Mouse (Mus musculus): Measurements from ENCODE around the gene C3. TPM values are rescaled to one million over a fixed set of nuclear protein-coding genes. Genes with fewer than 3 reads are reported as not detected.
A peak's percentile ranks its signal among the peaks of the same experiment; 100 is the strongest.

The C3 gene
- polyA plus RNA-seq, 1 experiment from 2014 or later, result 3.2 TPM

DNA sequence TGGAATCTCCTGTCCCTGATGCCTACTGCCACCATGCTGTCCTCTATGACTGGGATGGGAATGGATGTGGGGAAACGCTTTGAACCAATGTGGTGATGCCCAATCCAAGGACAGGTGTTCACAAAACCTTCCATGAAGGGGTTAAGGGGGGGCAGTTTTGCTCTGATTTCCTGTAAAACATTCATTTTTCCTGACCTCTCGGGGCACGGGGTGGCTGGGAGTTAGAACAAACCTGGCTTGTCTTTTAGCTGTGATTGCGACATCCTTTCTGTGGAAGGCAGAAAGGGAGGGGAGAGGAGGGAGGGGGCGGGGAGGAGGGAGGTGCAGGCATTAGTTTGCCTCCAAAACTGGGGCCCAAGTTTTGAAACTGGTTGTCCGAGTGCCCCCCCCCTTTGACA lies 2.8 kb upstream of the C3 start:
- peak; percentile 61 for ATAC-seq (ENCODE audit: low read depth)
- Histone ChIP-seq H3K9me3 (ENCODE audit: control insufficient read depth, low read length) (no peaks in the 10 kb centered on the region), H3K4me1 (replicated peaks; ENCODE audit: control insufficient read depth, insufficient read depth, low read length) (peaks cover 11% of the 10 kb centered on the region; the same call in 1 of the 2 replicates), H3K36me3 (ENCODE audit: control insufficient read depth, insufficient read depth, low read length) (peaks cover 7% of the 10 kb centered on the region; the same call in 1 of the 2 replicates), H3K27me3 (ENCODE audit: control insufficient read depth, insufficient read depth, low read depth, low read length) (no peaks in the 10 kb centered on the region), H3K27ac (ENCODE audit: low read length) (no peak overlapping the region; the same call in 1 of the 2 replicates), H3K9ac (ENCODE audit: low read length) (no peak overlapping the region), H3K4me3 (ENCODE audit: low read length) (no peak overlapping the region), H3K4me2 (ENCODE audit: low read depth, low read length) (no peak overlapping the region)
- 29% methylated on average over 6 of the region's 6 CpGs for WGBS

DNA sequence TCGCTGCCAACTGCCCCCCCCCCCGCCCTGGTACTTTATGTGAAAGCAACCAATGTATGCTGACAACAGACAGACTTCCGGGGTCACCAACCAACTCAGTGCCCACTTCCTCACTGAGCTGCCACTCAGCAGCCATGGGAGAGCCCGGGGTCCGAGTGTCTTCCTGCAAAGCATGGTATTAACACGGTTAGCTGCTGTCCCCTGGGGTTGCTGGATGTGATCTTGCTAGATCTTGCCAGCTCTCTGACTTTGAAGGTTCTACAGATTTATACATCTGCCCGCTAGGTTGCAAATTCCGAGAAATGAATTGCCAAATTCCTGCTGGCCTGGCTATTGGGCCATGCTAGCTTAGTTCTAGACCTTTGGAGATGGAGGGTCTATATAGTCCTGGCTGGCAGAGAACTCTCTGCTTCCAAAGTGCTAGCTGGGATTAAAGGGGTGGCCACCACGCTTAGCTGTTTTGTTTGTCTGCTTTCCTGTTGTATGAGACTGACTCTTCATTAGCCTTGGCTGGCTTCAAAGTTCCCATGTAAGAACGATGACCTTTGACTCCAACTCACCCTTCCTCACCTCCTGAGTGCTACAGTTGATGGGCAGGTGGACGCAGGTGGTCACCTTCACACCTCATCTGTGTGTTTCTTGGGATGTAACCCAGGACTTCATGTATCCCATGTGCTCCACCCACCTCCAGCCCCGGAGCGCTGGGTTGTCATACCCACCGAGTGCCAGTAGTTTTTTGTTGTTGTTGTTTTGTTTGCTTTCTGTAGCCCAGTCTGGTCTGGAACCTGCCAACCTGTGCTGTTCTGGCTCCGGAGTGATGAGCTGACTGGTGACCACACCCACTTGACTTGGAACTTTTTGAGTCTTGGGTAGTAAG lies 2.2 kb upstream of the C3 start:
- H3K4me1 ChIP-seq (replicated peaks; ENCODE audit: control insufficient read depth, insufficient read depth, low read length), result peaks cover 11% of the 10 kb centered on the region; the same call in 1 of the 2 replicates
- H3K4me2 ChIP-seq (ENCODE audit: low read depth, low read length), result no peak overlapping the region
- no peak overlapping the region for H3K9ac ChIP-seq (ENCODE audit: low read length)
- 75% methylated on average over 15 of the region's 15 CpGs for WGBS
- peak; percentile 4; the same call in 1 of the 2 replicates for ATAC-seq (ENCODE audit: low read depth)
- H3K4me3 ChIP-seq (ENCODE audit: low read length), result no peak overlapping the region
- no peaks in the 10 kb centered on the region for H3K27me3 ChIP-seq (ENCODE audit: control insufficient read depth, insufficient read depth, low read depth, low read length)
- no peaks in the 10 kb centered on the region for H3K9me3 ChIP-seq (ENCODE audit: control insufficient read depth, low read length)
- peaks cover 6% of the 10 kb centered on the region; the same call in 1 of the 2 replicates for H3K36me3 ChIP-seq (ENCODE audit: control insufficient read depth, insufficient read depth, low read length)
- no peak overlapping the region for H3K27ac ChIP-seq (ENCODE audit: low read length)

DNA sequence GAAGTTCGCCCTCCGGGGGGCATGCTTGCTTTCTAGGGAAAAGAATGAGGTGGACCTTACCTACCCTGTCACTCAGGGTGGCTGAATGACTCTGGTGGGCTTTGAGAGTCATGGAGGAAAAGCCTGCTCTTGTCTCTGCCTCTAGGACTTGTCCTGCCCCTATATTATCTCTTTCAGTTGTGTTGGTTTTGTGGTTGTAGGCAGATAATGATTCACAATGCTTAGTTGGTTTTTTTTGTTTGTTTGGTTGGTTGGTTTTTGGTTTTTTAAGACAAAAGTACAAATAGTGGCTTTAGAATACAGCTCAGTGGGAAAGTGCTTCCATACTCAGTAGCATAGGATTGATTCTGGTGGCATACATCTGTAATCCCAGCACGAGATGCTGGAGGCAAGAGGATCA lies 937 bp upstream of the C3 start:
- Histone ChIP-seq H3K36me3 (ENCODE audit: control insufficient read depth, insufficient read depth, low read length) (no peaks in the 10 kb centered on the region), H3K4me2 (ENCODE audit: low read depth, low read length) (no peak overlapping the region), H3K27me3 (ENCODE audit: control insufficient read depth, insufficient read depth, low read depth, low read length) (no peaks in the 10 kb centered on the region), H3K9ac (ENCODE audit: low read length) (no peak overlapping the region), H3K4me3 (ENCODE audit: low read length) (no peak overlapping the region), H3K4me1 (replicated peaks; ENCODE audit: control insufficient read depth, insufficient read depth, low read length) (peaks cover 11% of the 10 kb centered on the region; the same call in 1 of the 2 replicates), H3K9me3 (ENCODE audit: control insufficient read depth, low read length) (no peaks in the 10 kb centered on the region), H3K27ac (ENCODE audit: low read length) (no peak overlapping the region)
- WGBS, result 63% methylated on average over 3 of the region's 3 CpGs
- no peak for ATAC-seq (ENCODE audit: low read depth)

DNA sequence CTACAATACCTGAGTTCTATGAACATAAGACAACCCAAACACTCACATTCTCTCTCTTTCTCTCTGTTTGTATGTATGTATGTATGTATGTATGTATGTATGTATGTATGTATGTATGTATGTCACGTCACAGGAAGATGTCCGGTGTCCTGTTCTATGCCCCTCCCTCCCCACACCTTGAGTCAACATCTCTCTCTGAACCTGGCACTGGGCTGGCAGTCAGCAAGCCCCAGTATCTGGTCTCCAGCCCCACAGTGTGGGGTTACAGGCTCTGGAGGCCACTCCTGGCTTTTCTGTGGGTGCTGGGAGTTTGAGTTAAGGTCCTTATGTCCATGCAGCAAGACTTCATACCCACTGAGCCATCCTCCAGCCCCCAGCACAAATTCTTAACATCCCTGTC lies 468 bp downstream of the C3 start:
- Histone ChIP-seq H3K36me3 (ENCODE audit: control insufficient read depth, insufficient read depth, low read length) (no peaks in the 10 kb centered on the region), H3K27me3 (ENCODE audit: control insufficient read depth, insufficient read depth, low read depth, low read length) (no peaks in the 10 kb centered on the region), H3K9me3 (ENCODE audit: control insufficient read depth, low read length) (no peaks in the 10 kb centered on the region), H3K4me3 (ENCODE audit: low read length) (no peak overlapping the region), H3K4me1 (replicated peaks; ENCODE audit: control insufficient read depth, insufficient read depth, low read length) (peaks cover 11% of the 10 kb centered on the region; the same call in 1 of the 2 replicates), H3K27ac (ENCODE audit: low read length) (no peak overlapping the region), H3K9ac (ENCODE audit: low read length) (no peak overlapping the region), H3K4me2 (ENCODE audit: low read depth, low read length) (no peak overlapping the region)
- WGBS, result 89% methylated on average over 2 of the region's 2 CpGs
- no peak for ATAC-seq (ENCODE audit: low read depth)

DNA sequence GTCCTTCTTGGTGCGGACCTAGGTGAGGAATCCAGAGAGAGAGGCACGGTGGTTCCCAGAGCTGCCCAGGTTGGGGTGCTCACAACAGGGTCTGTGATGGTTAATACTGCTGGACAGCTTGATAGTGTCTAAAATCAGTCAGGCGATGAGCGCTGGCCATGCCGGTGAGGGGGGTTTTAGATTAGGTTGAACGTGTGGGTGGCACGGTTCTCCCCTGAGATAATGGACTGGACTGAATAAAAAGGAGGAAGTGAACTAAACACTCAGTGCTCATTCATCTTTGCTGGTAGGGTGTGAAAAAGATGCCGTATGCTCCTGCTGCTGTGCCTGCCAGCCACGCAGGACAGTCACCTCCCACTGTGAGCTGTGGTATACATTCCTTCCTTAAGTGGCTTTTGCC lies 4.6 kb downstream of the C3 start:
- Histone ChIP-seq H3K4me3 (ENCODE audit: low read length) (no peak overlapping the region), H3K27ac (ENCODE audit: low read length) (no peak overlapping the region), H3K4me1 (replicated peaks; ENCODE audit: control insufficient read depth, insufficient read depth, low read length) (no peaks in the 10 kb centered on the region), H3K36me3 (ENCODE audit: control insufficient read depth, insufficient read depth, low read length) (no peaks in the 10 kb centered on the region), H3K27me3 (ENCODE audit: control insufficient read depth, insufficient read depth, low read depth, low read length) (no peaks in the 10 kb centered on the region), H3K4me2 (ENCODE audit: low read depth, low read length) (no peak overlapping the region), H3K9ac (ENCODE audit: low read length) (no peak overlapping the region), H3K9me3 (ENCODE audit: control insufficient read depth, low read length) (no peaks in the 10 kb centered on the region)
- 60% methylated on average over 9 of the region's 9 CpGs for WGBS
- ATAC-seq (ENCODE audit: low read depth), result no peak

DNA sequence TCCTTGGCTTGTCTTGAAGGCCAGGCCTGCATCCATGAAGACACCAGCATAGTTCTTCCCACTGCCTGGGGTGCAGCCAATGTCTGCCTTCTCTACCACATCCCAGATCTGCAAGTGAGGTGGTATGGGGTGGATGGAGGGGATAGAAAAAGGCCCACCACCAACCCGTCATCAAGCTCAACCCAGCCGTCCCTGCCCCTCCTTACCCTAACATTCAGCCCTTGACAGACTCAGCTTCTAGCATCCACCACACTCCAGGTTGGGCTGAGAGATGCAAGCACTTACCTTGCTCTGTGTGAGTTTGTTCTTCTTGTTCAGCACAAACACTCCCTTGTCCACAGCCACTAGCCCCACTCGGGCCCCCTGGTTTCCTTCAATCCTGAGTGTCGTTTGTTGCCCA lies 6.0 kb downstream of the C3 start:
- no peak for ATAC-seq (ENCODE audit: low read depth)
- WGBS, result 44% methylated on average over 4 of the region's 4 CpGs
- H3K27me3 ChIP-seq (ENCODE audit: control insufficient read depth, insufficient read depth, low read depth, low read length), result no peaks in the 10 kb centered on the region

DNA sequence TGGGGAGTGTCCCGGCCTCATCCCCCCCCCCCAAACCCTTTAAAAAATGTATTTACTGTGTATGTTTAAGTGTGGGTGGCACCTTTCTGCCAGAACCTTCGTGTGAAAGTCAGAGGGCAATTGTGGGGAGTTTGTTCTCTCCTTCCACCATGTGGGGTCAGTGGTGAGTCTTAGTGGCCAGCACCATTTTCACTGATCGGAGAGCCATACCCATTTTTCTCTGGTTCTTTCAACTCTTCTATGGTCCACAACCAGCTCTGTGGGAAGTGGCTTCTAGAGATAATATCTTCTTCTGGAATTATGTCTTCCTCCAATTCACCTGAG lies 8.1 kb downstream of the C3 start:
- H3K4me1 ChIP-seq (replicated peaks; ENCODE audit: control insufficient read depth, insufficient read depth, low read length), result no peaks in the 10 kb centered on the region
- H3K9ac ChIP-seq (ENCODE audit: low read length), result no peak overlapping the region
- no peaks in the 10 kb centered on the region for H3K36me3 ChIP-seq (ENCODE audit: control insufficient read depth, insufficient read depth, low read length)
- ATAC-seq (ENCODE audit: low read depth), result 0 out of 2 replicates have a peak, but pooled peaks have one; percentile 11
- WGBS, result 21% methylated on average over 3 of the region's 3 CpGs
- H3K4me3 ChIP-seq (ENCODE audit: low read length), result no peak overlapping the region
- H3K27me3 ChIP-seq (ENCODE audit: control insufficient read depth, insufficient read depth, low read depth, low read length), result no peaks in the 10 kb centered on the region
- no peak overlapping the region for H3K27ac ChIP-seq (ENCODE audit: low read length)
- H3K9me3 ChIP-seq (ENCODE audit: control insufficient read depth, low read length), result no peaks in the 10 kb centered on the region
- no peak overlapping the region for H3K4me2 ChIP-seq (ENCODE audit: low read depth, low read length)

More for the DNA sequence above, 6.0 kb downstream of the C3 start:
- Histone ChIP-seq H3K9me3 (ENCODE audit: control insufficient read depth, low read length) (no peaks in the 10 kb centered on the region), H3K36me3 (ENCODE audit: control insufficient read depth, insufficient read depth, low read length) (no peaks in the 10 kb centered on the region), H3K4me1 (replicated peaks; ENCODE audit: control insufficient read depth, insufficient read depth, low read length) (no peaks in the 10 kb centered on the region), H3K4me2 (ENCODE audit: low read depth, low read length) (no peak overlapping the region), H3K4me3 (ENCODE audit: low read length) (no peak overlapping the region), H3K27ac (ENCODE audit: low read length) (no peak overlapping the region), H3K9ac (ENCODE audit: low read length) (no peak overlapping the region)

DNA sequence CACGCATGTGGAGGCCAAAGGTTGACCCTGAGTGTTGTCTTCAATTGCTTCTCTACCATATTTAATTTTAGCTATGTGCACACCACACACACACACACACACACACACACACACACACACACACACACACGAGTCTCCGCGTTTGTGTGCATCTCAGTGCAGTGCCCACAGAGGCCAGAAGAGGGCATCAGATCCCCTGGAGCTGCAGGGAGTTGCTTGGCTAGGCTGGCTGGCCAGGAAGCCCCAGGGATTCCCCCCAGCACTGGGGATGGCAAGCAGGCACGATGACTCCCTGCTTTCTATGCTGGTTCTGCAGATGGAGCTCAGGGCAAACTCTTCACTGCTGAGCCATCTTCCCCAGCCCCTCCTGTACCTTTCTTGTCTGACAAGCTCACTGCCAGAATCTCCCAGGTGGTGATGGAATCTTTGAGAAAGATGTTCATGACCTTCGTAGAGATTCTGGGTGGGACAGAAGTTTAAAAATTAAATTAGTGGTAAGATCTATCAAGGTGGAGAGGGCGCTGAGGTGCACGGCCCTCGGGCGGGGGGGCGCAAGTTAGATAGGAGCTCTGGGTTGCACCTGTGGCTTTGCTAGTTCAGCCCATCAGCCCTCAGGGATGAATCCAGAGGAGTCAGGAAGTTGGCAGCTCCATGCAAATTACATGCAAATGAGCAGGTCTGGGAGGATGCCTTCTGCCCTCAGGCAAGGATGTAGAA lies 8.6 kb downstream of the C3 start:
- H3K4me3 ChIP-seq (ENCODE audit: low read length), result no peak overlapping the region
- ATAC-seq (ENCODE audit: low read depth), result no peak
- 21% methylated on average over 11 of the region's 11 CpGs for WGBS
- H3K4me2 ChIP-seq (ENCODE audit: low read depth, low read length), result no peak overlapping the region
- H3K9me3 ChIP-seq (ENCODE audit: control insufficient read depth, low read length), result no peaks in the 10 kb centered on the region
- no peaks in the 10 kb centered on the region for H3K36me3 ChIP-seq (ENCODE audit: control insufficient read depth, insufficient read depth, low read length)
- no peak overlapping the region for H3K27ac ChIP-seq (ENCODE audit: low read length)
- no peaks in the 10 kb centered on the region for H3K27me3 ChIP-seq (ENCODE audit: control insufficient read depth, insufficient read depth, low read depth, low read length)
- no peak overlapping the region for H3K9ac ChIP-seq (ENCODE audit: low read length)
- H3K4me1 ChIP-seq (replicated peaks; ENCODE audit: control insufficient read depth, insufficient read depth, low read length), result no peaks in the 10 kb centered on the region

DNA sequence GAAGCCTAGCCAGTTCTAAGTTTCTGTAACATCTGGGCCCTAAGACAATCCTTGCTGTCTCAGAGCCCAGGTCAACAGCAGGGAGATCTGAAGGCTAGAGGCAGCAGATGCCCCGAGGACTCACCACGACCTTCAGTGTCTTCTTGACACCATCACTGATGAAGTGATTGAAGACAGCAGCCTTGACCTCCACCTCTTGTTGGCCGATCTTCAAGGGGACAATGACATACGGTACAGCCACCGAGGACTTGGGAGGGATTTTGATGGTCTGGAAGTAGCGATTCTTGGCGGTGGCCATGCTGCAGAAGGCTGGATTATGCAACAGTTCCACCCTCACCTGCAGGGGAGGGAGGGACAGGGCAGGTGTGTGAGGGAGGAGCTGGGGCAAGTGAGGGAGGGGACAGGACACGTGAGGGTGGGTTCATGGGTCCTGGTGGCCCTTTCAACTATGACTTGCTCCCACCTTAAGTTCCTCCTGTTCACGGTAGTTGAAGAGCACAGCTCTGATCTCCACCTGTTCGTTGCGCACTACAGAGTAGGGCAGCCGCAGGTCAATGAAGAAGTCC lies 9.5 kb downstream of the C3 start:
- Histone ChIP-seq H3K4me1 (replicated peaks; ENCODE audit: control insufficient read depth, insufficient read depth, low read length) (no peaks in the 10 kb centered on the region), H3K4me3 (ENCODE audit: low read length) (no peak overlapping the region), H3K9ac (ENCODE audit: low read length) (no peak overlapping the region), H3K36me3 (ENCODE audit: control insufficient read depth, insufficient read depth, low read length) (no peaks in the 10 kb centered on the region), H3K9me3 (ENCODE audit: control insufficient read depth, low read length) (no peaks in the 10 kb centered on the region), H3K27ac (ENCODE audit: low read length) (no peak overlapping the region), H3K27me3 (ENCODE audit: control insufficient read depth, insufficient read depth, low read depth, low read length) (no peaks in the 10 kb centered on the region), H3K4me2 (ENCODE audit: low read depth, low read length) (no peak overlapping the region)
- WGBS, result 58% methylated on average over 12 of the region's 12 CpGs
- no peak for ATAC-seq (ENCODE audit: low read depth)

All from lung, embryonic 16.5 days (tissue).